Mouse (Mus musculus) CD4-positive, CD25-positive, alpha-beta regulatory T cell, adult 4 months (primary cell): ENCODE data around the gene Mtmr14. TPM values are rescaled to one million over a fixed set of nuclear protein-coding genes. Genes with fewer than 3 reads are reported as not detected.

Experiments used
- polyA plus RNA-seq, 2 experiments: library from polyadenylated mRNA; unstranded; fragments of 100-300 nt; shearing (Covaris generic); gene quantifications; one replicate each; pipeline ENCODE4 v1.2.1; 2017

Gene Mtmr14
- polyA plus RNA-seq, 2 experiments from 2014 or later = 20.6 to 25.6 TPM

Other genes with a start within 250 kb of the Mtmr14 start
- gene Thumpd3, start 191.6 kb upstream of the Mtmr14 start, polyA plus RNA-seq = 100 to 1,000 TPM in 1 of 2 experiments, 10 to 100 TPM in 1; 76.7 to 104 TPM
- gene Setd5, start 160.5 kb upstream of the Mtmr14 start, polyA plus RNA-seq = 10 to 100 TPM; 31.9 to 37.2 TPM
- under 1 TPM in 1 of 2 experiments, not detected in 1; 0.90 TPM for gene Lhfpl4, start 42.5 kb upstream of the Mtmr14 start, polyA plus RNA-seq
- gene Cpne9, start 44.5 kb downstream of the Mtmr14 start, polyA plus RNA-seq = under 1 TPM; 0.23 to 0.28 TPM
- 10 to 100 TPM; 11.7 to 12.0 TPM for gene Brpf1, start 69.3 kb downstream of the Mtmr14 start, polyA plus RNA-seq
- gene Ogg1, start 89.1 kb downstream of the Mtmr14 start, polyA plus RNA-seq = 10 to 100 TPM; 15.9 to 26.2 TPM
- gene Camk1, start 106.1 kb downstream of the Mtmr14 start, polyA plus RNA-seq = 1 to 10 TPM; 2.2 to 2.9 TPM
- 10 to 100 TPM; 39.2 to 47.5 TPM for gene Tada3, start 140.0 kb downstream of the Mtmr14 start, polyA plus RNA-seq
- gene Arpc4, start 140.3 kb downstream of the Mtmr14 start, polyA plus RNA-seq = 100 to 1,000 TPM; 574 to 794 TPM
- 10 to 100 TPM; 22.7 to 24.0 TPM for gene Ttll3, start 151.4 kb downstream of the Mtmr14 start, polyA plus RNA-seq
- gene Rpusd3, start 181.5 kb downstream of the Mtmr14 start, polyA plus RNA-seq = 10 to 100 TPM in 1 of 2 experiments, 1 to 10 TPM in 1; 9.8 to 10.2 TPM
- gene Cidec, start 197.9 kb downstream of the Mtmr14 start, polyA plus RNA-seq = not detected
- 10 to 100 TPM; 54.9 to 66.3 TPM for gene Jagn1, start 204.7 kb downstream of the Mtmr14 start, polyA plus RNA-seq
- gene Il17re, start 220.6 kb downstream of the Mtmr14 start, polyA plus RNA-seq = 1 to 10 TPM in 1 of 2 experiments, not detected in 1; 1.2 TPM
- not detected for gene Il17rc, start 233.6 kb downstream of the Mtmr14 start, polyA plus RNA-seq
- gene Creld1, start 245.5 kb downstream of the Mtmr14 start, polyA plus RNA-seq = 1 to 10 TPM; 7.3 to 8.4 TPM